Mouse (Mus musculus) A20 (cell line): ENCODE data around the gene Tmem163.

ENCODE experiments used
- DNase-seq: peaks from one replicate; pipeline ENCODE4 v3.0.0-alpha.2; 2011; ENCODE audit warnings: low read depth, low spot score

Tmem163 gene

DNA sequence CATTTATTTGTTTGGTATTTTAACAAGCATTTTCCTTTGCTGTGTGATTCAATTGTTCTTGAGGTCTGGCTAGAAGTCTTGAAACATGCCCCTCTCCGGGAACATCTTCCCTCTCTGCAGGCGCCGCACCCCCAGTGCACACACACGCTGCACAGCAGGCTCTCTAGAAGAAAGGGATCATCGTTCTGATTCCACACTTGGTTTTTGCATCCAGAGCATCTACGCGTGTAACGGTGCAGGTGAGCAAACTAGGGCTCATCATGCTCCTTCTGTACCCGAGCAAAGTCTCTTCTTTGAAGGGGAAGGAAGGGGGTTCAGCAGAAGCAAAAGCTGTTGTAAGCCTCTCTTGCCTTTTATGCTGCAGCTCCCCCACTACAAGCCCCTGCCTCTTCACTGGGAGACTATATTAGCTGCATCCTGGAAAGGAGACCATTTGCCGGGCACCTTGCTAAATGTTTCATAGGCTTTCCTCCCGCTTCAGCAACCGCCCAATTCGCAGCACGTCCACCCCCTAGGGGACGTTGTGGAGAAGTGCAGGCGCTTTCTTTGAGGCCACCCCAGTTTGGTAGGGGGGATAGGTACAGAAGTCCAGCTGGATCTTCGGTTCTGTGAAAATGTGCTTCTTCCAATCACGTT is at the start of gene Tmem163:
Tmem163 (minus strand) TSS at position 51 of the 636 bp plus-strand sequence.
- peak; percentile 67 for DNase-seq

DNA sequence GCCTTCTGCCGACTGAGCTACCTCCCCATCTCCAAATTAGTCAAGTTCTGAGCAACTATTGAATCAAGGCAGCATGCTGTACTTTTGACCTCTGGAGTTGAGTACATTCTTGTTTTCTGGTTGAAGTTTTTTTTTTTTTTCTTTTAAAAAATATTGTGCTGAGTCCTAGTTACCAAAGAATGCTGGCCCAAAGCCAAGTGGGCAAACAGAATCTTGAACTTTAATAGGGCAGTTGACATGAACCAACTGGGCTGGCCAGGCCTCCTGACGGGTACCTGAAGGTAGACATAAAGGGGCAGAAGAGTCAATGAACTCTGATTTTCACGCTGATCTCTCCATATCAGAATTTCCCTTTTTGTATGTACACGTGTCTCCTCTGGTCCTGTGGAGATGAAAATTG is 49.7 kb upstream of the Tmem163 start, which contains the start of gene Acmsd:
Acmsd (plus strand) TSS at position 318 of the 400 bp plus-strand sequence.
- no peak for DNase-seq

DNA sequence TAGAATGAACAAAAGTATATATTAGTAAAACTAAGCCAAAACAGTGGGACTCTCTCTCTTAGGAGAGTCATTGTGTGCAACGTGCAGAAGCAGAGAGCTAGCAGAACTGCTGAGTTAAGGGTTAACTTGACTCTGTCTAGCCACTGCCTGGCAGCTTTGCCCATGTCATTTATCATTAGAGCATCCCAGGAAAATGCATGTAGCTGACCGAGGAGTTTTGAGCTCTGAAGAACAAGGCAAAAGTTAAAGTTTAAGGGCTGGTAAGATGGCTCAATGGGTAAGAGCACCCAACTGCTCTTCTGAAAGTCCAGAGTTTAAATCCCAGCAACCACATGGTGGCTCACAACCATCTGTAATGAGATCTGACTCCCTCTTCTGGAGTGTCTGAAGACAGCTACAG is 44.2 kb upstream of the Tmem163 start:
- DNase-seq: no peak

DNA sequence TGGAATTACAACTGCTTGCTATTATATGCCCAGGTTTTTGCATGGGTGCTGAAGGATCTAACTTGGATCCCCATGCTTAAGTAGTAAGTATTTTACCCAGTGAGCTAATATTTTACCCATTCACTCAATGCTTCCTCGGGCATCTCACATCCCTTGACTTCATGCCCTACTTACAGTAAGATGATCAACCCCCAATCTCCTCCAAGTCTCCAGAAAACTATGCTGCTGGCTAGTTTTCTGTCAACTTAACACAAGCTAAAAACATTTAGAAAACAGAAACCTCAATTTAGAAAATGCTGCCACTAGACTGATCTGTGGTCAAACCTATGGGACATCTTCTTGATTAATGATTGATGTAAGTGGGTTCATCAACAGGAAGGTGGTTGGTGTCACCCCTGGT is 38.9 kb upstream of the Tmem163 start:
- no peak for DNase-seq

DNA sequence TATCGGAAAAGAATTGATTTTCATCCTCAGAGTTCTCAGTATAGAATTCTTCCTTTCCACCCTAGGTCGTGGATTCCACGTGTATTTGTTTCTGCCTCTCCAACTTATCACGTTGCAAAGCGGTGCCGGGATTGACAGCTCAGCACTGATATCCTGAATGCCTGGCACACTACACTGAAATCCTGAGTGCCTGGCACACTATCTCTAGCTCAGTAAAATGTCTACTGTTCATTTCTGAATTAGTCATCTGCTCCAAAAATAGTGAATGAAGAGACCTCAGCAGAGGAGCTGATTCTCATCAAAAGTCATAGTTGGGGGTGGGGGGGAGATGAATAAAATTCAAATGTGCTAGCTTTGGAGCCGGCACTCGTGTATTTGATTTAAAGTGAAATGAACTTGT is 37.1 kb upstream of the Tmem163 start:
- DNase-seq: no peak

DNA sequence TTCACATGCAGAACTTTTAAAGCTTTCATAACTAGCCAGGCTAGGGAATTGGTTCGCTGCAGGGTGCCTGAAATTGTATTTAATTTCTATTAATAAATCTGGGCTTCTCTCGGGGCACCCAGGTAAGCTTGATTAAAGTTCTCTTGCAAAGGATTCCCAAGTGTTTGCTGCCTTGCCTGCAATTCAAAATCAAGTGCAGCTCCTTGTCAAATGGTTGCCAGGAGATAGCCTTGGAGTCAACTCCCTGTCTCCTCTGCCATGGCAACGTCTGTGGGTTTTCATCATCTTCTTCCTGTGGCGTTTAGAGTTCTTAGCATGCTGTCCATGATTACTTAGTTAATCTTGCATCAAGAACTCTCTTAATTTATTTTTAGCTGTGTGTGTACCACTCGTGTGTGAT is 26.9 kb upstream of the Tmem163 start:
- no peak for DNase-seq

DNA sequence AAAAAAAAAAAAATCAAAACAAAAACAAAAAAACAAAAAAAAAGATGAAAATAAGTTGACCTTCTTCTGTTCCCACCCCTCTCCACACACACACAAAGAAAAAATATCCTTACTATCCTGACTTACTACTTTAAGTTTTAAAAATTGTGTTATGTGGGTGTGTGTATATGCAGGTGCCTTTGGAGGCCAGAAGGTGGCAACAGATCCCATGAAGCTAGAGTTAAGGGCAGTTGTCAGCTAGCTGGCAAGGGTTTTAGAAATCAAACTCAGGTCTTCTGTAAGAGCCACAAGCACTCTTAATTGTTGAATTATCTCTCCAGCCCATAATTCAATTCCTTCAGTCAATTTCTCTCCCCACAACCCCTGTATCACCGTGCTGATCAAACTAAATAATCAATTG is 22.8 kb upstream of the Tmem163 start:
- DNase-seq: peak; percentile 48

DNA sequence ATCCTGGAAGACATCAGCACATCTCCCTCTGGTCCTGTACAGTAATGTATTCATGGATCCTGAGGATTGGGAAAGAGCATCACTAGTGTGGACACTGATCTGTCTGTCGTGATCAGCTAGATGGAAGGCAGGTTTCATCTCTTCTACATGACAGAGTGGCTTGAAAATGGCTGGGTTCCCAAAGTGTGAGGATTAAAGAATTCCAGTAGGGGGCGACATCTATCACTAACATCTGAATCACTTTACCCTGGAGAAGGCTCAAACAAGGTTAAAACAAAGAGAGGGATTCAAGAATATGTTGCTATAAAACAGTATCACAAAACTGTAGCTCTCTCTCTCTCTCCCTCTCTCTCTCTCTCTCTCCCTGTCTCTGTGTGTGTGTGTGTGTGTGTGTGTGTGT is 17.2 kb upstream of the Tmem163 start:
- DNase-seq: peak; percentile 52

DNA sequence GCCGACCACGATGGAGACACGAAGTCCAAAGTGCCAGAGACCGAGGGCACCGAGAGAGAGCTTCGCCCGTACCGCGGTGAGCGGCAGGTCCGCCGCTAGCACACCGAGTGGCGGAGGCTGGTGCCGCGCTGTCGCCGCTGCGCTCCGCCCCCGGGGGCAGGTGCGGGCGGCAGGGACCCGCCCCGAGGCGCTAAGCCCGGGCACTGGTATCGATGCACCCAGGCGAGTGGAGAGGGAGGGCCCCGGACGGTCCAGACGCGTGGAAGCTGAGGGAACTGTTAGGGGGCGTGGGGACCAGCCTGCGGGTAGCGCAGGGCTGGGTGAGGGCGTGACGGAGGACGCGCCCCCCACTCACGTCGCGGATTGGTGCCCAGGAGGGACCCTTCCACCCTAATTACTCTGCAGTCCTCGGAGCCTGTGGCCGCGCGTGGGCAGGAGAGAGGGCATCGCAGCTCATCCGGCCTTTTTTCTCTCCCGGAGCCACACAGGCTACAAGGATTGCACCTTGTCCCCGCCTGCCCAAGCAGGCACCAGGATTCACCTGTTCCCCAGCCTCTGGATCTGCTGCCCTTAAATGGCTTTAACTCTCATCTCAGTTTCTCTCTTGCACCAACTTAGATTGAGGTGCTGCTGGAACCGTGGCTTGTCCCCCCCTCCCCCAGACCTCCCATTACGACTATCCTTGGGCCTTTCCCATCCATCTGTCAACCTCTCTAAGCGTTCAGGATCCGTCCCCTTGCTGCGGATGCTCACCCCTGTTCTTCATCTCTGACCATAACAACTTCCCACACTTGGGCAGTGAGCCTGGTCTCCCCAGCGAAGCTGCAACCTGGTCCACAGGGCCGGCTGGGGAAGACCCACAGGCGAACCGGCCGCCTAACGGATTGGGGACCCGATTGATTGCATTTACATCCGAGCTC is 1.4 kb downstream of the Tmem163 start:
- no peak for DNase-seq

DNA sequence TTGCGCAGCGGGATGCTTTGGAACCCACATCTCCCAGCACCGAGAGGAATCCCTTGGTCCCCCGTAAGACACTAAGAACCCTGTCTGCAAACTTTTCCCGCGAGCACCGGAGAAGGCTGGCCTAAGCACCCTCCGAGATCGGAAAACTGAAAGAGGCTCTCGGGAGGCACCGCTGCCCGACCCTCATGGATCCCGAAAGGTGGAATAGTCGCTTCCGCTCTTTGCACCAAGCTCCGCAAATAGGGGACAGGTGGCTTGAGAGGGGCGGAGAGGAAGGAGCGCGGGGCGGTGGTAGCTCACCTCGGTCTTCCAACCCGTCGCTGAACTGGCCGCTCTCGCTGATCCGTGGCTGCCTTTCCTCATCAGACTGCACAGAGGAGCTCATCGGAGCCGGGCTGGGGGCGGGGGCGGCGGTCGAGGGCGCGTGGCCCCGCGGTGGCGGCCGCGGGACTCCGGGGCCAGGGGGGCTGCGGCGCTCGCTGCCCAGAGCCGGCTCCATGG is 2.2 kb downstream of the Tmem163 start:
- DNase-seq: no peak

DNA sequence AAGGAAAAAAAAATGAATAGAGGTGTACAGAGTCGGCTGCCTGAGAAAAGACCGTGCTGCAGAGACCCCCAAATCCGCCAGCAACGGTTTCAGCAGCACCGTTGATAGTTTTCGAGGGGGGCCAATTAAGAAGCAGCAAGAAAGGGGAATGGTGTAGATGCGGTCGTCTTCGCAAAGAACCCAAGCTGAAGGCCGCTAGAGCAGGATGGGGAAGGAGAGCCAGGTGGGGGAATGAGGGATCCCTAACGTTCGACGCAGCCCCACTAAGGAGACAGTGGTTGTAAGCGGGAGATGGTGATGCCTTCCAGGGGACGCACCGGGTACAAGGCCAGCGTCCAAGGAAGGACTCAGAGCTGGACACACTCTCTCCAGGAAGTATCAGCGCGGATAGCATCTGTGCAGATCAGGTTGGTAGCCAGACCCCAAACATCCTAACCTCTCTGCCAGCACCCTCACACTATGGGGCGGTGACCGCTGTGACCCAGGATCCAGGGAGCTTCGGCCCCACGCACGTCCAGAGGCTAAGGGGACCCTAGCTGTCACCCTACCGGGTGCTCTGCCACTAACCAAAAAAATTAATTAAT is 2.7 kb downstream of the Tmem163 start:
- no peak for DNase-seq

DNA sequence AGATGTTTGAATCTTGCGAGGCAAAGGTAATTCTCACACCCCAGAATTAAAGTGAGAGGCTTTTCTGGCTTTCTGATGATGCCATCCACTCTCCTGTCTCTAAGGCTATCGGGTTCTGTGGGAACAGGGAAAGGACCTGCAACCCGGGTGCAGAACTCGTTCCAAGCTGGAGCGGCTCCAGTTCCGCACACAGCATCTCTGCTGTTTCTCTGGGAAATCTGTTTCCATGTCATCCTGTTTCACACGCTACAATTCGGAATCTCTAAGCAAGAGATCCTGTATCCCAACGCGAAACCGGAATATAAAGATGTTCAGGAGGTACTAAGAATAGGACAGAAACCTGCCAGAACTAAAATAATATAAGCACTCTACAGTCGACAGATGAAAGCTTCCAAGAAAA is 3.2 kb downstream of the Tmem163 start:
- no peak for DNase-seq

DNA sequence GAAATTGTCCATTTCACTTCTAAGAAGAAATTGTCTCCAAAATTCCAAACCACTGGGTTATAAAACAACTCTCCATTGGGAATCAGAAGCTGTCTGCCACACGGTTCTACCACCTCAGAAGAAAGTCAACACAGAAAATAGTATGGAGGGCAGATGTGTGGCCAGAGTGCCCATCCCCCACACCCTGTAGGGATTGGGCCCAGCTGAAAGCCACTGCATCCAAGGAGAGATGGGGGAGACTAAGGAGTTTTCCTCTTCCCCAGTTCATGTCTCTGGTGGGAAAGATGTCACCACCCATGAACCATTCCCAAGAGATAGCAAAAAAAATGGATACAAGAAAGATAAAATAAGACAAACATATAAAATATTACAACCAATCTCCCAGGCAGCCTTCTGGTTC is 4.1 kb downstream of the Tmem163 start:
- no peak for DNase-seq

DNA sequence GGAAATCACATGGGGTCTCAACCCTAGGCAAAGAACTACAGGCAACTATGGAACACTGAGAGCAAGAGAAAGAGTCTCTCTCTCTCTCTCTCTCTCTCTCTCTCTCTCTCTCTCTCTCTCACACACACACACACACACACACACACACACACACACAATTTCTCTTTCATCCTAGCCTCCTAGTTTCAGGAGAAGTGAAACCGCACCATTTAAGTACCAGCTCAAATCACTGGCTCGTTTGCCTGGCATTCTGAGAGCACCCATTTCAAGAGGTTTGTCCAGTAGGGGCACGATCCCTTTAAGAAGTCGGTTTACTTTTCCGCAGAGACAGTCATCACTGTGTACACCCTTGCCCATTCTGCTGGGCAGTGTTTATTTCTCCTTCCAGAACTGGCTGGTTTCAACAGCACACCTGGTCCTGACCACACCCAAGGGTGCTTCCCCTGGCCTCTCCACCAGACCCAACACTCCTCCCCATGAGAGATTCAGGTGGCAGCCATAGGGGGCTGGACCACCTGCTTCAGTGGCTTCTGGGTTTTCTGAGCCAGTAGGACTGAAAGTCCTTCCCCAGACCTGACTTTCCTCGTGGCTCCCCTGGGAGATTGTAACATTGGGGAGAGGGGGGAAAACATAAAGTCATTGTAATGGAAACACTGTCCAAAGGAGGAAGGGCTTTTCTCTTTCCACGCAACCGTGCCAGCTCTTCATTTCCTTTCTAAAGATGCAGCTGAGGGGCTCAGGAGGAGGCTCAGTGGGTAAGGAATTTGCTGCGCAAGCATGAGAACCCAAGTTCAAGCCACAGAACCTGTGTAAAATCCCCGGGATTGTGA is 5.9 kb downstream of the Tmem163 start:
- DNase-seq: peak; percentile 87

DNA sequence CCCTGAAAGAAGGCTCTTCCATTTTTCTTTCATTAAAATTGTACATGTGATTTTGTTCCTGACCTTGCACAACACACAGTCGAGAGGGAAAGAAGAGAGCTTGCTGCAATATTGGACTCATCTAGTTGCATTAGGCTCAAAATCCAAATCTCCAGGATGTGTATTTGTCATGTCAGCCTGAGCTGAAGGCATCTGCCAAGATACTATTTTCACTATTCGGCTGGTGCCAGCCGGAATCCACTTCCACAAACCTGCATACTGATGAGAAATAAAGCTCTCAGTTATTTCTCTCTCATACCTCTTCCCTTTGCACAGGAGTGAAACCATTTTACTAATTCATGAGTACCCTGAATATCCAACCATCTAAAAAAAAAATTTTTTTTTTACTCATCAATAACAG is 11.2 kb downstream of the Tmem163 start:
- DNase-seq: no peak

DNA sequence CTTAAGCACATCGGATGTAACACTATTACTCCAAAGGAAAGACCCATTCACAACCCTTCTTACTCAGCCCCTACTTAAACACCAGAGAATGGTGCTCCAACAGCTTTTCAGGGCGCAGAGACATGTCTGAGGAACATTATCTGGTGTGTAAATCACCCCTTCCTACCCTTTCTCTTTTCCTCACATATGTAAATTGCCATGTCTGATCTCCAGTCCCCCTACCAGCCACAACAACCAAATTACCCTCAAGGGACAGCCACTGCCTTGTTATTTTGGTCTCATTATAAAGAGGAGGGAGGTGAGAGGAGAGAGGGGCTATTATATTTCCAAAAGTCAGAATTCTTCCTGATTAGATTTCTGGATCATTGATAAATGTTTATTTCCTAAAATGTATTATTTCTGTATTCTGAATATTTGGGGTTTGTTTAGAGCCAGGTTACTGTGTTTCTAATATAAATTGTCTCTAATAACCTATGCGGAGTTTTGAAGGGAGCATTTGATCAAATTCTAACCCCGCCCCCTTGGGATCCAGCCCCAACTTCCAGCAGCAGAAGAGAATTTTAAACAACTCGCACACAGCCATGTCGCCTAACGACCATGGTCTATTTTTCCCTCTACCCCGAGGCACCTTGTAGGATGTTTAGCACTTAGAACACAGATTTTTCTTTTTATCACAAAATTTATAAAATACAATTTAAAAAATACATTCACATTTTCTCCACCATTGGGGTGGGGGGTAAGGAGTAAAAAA is 12.1 kb downstream of the Tmem163 start:
- no peak for DNase-seq

DNA sequence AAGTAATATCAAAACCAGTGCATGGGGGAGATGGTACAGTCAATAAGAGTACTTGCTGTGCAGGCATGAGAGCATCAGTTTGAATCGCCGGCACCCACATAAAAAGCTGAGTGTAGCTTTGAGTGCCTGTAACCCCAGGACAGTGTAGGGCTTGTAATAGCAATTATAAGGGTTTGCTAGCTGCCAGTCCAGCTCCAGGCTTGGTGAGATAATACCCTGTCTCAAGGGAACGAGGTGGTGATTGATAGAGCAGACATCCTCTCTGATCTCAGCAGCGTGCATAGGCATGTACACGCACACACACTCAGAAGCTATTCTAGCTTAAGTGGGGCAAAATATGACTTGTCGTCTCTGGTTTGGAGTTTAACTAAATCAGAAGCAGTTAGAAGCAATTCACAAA is 13.1 kb downstream of the Tmem163 start:
- no peak for DNase-seq

DNA sequence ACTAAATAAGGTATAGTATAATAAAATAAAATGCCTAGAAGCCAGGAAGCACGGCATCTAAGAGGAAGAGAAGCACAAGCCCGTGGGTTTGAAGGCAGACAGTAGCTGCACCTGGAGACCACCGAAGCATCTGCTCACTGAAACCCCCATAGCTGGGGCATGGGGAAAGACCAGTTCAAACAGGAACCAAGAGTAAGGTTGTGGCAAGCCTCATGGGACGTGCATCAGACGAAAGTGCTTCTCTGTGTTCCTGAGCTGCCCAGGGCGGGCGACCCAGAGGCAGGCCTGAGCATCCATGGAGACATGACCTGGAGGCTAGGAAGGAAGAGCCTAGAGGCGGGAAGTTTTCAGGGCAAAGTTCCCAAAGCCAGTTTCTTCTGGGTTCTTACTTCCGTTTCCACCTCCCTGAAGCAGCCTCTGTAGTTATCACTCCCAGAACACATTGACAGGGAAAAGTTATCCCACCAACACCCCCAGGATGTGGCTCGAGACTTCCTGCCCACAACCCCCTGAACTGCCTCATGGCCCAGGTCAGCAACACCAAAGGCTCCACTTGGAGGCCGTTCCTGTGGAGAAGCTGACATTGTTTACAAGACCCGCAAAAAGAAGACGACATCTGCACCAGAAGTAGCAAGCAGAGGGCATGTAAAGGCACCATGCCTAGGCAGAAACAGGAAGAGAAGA is 16.8 kb downstream of the Tmem163 start:
- peak; percentile 75 for DNase-seq

DNA sequence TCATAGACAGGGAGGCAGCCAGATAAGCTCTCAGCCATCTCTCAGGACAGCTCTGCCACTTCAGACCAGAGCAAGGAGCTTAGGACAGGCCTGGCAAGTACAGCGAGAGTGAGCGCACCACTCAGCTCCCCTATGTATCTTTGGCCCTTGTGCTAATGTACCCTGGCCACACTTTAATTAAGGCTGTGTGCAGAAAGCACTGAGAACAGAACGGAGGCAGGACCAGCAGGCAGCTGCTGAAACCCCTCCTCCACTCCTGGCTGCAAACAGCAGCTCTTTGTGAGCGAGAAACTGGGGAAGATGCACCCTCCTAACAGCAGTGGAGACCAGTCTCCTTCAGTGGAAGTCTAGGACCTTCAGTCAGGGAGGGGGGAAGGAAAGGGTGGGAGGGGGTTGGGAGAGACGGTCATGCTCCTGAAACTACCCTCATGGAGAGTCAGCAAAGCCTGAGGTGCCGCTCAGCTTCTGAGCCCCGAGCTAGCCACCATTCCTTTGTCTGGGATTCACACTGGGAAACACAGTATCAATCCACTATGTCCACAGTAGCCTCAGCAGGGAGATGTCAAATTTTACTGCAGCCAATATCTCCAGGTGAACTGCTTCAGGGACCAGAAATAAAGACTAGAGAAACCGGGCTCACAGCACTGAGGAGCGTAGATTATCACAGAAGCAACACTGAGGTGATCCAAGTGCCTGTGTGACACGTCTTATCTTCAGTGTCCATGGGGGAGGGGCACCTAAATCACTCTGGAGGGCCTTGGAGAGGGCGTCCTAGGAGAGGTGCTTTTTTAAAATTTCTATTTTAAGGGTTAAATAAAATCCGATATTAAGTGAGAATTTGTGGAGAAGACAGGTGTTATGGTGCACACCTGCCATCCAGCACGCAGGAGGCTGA is 18.0 kb downstream of the Tmem163 start:
- no peak for DNase-seq
